Mouse (Mus musculus): ENCODE measurements around the gene Arl1.

DNA sequence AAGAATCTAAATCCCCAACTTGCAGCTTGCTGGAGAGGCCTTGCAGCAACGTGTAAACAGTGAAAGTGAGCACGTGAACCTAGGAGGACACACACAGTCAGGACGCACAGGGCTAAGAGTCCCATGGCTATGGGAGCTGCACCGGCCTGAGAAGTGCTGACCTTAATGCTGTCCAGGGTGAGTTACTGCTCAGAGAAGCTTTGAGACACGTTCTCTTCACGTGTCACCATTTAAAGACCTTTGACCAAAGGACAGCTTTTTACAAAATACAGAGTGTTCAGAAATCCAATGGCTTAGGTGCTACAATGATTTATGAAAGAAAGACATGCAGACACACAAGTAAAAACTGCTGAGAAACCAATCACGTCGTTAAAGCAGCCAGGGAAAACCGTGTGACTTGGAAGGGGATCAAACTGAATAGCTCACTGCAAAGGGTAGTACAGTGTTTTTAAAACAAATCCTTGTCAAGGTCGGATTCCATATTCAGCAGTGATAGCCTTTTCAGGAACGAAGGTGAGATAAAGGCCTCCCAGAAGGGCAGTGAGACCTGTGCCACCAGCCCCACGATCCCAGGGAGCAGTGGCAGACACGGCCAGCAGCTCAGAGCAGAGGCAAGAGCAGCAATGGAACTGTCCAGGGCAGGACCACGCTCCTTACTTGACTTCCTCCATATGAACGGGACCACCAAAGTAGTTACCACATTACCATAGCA lies 34.9 kb downstream of the Arl1 start:
- TF ChIP-seq CTCF (IDR thresholded peaks at IDR 0.05; ENCODE audit: low read depth): no peak
- TF ChIP-seq EP300 (optimal IDR thresholded peaks at IDR 0.05): no peak
